Mouse (Mus musculus): Measurements from ENCODE around the gene Traf3ip1.

- no peak for TF ChIP-seq CTCF (IDR thresholded peaks at IDR 0.05; ENCODE audit: insufficient read depth, low read depth, low read length)
- no peak for TF ChIP-seq POLR2A (IDR thresholded peaks at IDR 0.05; ENCODE audit: insufficient read depth, low read depth, low read length)
These were observed 8.3 kb upstream of the Traf3ip1 start for GRCm38 (mm10) chr1:91486165-91486564.
